Mouse (Mus musculus) forebrain, embryonic 16.5 days (tissue): Measurements from ENCODE around the gene Dusp8. TPM values are rescaled to one million over a fixed set of nuclear protein-coding genes. Genes with fewer than 3 reads are reported as not detected.
A peak's percentile ranks its signal among the peaks of the same experiment; 100 is the strongest.

Experiments
- ATAC-seq: fragments of 200-750 bp; cut with Nextera tagmentation; 2 replicates; pipeline ENCODE4 v1.8.0; 2017; ENCODE audit warnings: mild to moderate bottlenecking, moderate library complexity
- H3K27ac ChIP-seq: fragments of 300-500 bp; sonication (generic); 2 replicates; pipeline ENCODE4 v1.5.1; 2014; ENCODE audit warnings: low read length, control low read depth
- H3K27me3 ChIP-seq: fragments of 300-500 bp; sonication (generic); replicated peaks from 2 replicates; pipeline ENCODE4 v1.6.1; 2014; ENCODE audit warnings: low read length; ENCODE audit not compliant: control insufficient read depth, insufficient read depth
- H3K36me3 ChIP-seq: fragments of 300-500 bp; sonication (generic); 2 replicates; pipeline ENCODE4 v1.6.1; 2014; ENCODE audit not compliant: control insufficient read depth, insufficient read depth
- H3K4me1 ChIP-seq: fragments of 300-500 bp; sonication (generic); replicated peaks from 2 replicates; pipeline ENCODE4 v1.6.1; 2014; ENCODE audit warnings: low read length; ENCODE audit not compliant: control insufficient read depth, insufficient read depth
- H3K4me2 ChIP-seq: fragments of 300-500 bp; sonication (generic); 2 replicates; pipeline ENCODE4 v1.6.1; 2014; ENCODE audit warnings: mild to moderate bottlenecking, low read length, control low read depth
- H3K4me3 ChIP-seq: fragments of 300-500 bp; sonication (generic); replicated peaks from 2 replicates; pipeline ENCODE4 v1.5.1; 2014; ENCODE audit warnings: mild to moderate bottlenecking, low read length, control low read depth
- H3K9ac ChIP-seq: fragments of 300-500 bp; sonication (generic); replicated peaks from 2 replicates; pipeline ENCODE4 v1.6.1; 2014; ENCODE audit warnings: low read depth, low read length, control low read depth
- H3K9me3 ChIP-seq: fragments of 300-500 bp; sonication (generic); 2 replicates; pipeline ENCODE4 v1.6.1; 2016; ENCODE audit warnings: low read length; ENCODE audit not compliant: control insufficient read depth
- WGBS: fragments of 180-500 bp; shearing (Covaris S2); extraction: QIAGEN DNeasy Blood & Tissue Kit; methylation state at CpG from one replicate; pipeline ENCODE4 v1.1.7; 2014; 5-methylcytosine and 5-hydroxymethylcytosine counted together
- polyA plus RNA-seq: library from polyadenylated mRNA; unstranded; fragments of >200 nt; fragmentation: Nextera tagmentation; extraction: Ambion mirVana; gene quantifications from 2 replicates; pipeline ENCODE4 v1.2.1, GENCODE M21; 2015

Gene Dusp8
- polyA plus RNA-seq, 1 experiment from 2014 or later = 98.7 TPM

DNA sequence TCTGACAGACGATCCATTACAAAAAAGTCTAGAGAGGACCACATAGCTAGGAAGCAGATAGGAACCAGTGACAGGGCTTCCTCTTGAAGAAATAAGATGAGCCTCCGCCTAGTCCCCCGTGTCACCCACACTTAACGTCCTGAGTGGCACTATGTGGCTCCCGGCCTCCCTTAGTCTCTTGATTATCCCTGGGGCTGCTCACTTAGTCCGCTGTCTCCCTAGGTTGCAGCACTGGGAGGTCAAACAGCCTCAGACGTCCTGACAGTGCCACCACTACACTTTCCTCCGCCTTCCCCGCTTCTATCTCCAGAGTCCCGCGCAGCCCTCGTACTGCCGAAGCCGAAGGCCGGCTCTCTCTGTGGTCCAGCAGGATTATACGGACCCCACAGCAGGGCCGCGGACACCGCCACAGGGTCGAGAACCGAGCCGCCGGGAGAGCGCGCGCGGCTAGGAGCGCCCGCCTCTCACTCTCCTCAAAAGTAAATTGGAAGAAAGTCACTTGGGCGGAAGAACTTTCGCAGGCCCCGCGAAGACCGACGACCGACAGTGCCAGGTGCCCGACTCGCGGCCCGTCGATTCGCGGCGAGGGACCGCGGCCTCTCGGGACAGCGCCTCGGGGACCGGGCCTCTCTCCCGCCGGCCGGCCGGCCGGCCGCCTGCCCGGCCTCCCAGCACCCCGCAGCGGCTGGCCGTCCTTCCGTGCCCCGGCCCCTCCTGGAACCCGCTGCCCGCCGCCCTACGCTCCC, 35.3 kb downstream of the Dusp8 start:
- Histone ChIP-seq H3K36me3 (no peaks in the 10 kb centered on the region), H3K4me3 (peak overlapping the region; percentile 94), H3K4me1 (peaks cover 20% of the 10 kb centered on the region), H3K4me2 (peak overlapping the region; percentile 92), H3K9ac (peak overlapping the region; percentile 84), H3K27ac (peak overlapping the region; percentile 37; the same call in 1 of the 2 replicates), H3K27me3 (0 out of 2 replicates have a peak, but pooled peaks cover 2% of the 10 kb centered on the region), H3K9me3 (no peaks in the 10 kb centered on the region)
- ATAC-seq = peak; percentile 39
- 2% methylated on average over 59 of the region's 66 CpGs for WGBS

DNA sequence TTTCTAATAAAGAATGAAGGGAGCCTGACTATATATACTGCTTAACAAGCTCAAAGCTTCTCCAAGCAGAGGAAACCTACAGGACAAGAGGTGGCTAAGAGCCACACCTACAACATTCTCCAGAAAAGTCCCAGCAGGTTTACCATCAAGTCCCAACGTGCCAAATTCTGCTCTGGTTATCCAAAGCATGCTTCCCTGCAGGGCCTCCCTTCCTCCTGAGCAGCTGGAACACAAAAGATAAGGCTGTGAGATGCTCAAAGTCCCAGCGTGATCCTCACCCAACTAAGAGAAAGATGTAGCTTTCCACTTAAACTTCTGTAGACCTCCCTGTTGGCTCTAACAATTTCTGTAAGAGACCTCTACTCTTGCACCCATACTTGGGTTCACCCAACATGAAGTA, 36.6 kb downstream of the Dusp8 start:
- H3K36me3 ChIP-seq = no peaks in the 10 kb centered on the region
- peaks cover 20% of the 10 kb centered on the region for H3K4me1 ChIP-seq
- H3K27ac ChIP-seq = no peak overlapping the region
- 0 out of 2 replicates have a peak, but pooled peaks cover 2% of the 10 kb centered on the region for H3K27me3 ChIP-seq
- H3K4me2 ChIP-seq = no peak overlapping the region
- WGBS = 61% methylated on average over 2 of the region's 2 CpGs
- H3K9me3 ChIP-seq = no peaks in the 10 kb centered on the region
- ATAC-seq = no peak
- no peak overlapping the region for H3K4me3 ChIP-seq
- no peak overlapping the region for H3K9ac ChIP-seq

DNA sequence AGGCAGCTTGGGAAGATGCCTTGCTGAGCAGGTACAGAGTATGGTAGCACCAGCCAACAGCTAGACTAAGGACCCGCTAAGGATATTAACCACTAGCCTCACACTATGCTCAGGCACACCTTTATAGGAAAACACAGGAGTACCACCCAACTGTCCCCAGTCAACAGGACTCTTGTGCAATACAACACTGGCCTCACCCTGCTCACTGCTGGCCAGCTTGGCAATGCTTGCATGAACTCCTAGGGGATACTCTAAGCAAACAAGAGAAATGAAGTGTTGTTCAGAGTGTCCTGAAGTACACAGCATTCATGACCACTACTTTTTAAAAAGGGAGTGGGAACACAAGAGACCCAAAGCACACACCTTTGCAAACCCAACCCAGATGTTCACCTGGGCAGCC, 38.5 kb downstream of the Dusp8 start:
- Histone ChIP-seq H3K27ac (no peak overlapping the region), H3K4me3 (no peak overlapping the region), H3K36me3 (no peaks in the 10 kb centered on the region), H3K27me3 (no peaks in the 10 kb centered on the region), H3K9ac (no peak overlapping the region), H3K4me2 (no peak overlapping the region), H3K9me3 (no peaks in the 10 kb centered on the region), H3K4me1 (peaks cover 20% of the 10 kb centered on the region)
- 92% methylated on average over 1 of the region's 1 CpGs for WGBS
- no peak for ATAC-seq

DNA sequence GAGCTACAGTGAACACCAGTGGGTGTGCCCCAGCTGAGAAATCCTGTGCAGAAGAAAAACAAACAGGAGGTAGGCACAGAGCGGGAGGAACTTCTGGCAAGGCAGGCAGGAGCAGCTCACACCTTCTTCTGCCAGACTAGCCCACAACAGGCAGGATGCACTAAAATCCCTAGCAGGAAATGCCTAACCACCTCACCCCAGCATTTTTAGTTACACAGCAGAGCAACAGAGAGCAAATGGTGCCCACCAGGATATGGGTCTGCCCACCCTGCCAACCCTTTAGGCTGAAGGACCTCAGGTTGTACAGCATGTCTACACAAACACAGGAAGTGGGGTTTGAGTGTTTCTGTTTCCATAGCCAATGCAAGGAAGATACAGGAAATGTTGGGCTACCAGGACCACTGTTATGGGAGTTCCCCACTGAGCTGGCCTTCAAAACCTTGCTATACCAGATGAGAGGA, 39.0 kb downstream of the Dusp8 start:
- Histone ChIP-seq H3K4me2 (no peak overlapping the region), H3K4me3 (no peak overlapping the region), H3K27ac (no peak overlapping the region), H3K9ac (no peak overlapping the region), H3K4me1 (peaks cover 20% of the 10 kb centered on the region), H3K36me3 (no peaks in the 10 kb centered on the region), H3K9me3 (no peaks in the 10 kb centered on the region), H3K27me3 (no peaks in the 10 kb centered on the region)
- WGBS = 95% methylated on average over 1 of the region's 1 CpGs
- no peak for ATAC-seq

DNA sequence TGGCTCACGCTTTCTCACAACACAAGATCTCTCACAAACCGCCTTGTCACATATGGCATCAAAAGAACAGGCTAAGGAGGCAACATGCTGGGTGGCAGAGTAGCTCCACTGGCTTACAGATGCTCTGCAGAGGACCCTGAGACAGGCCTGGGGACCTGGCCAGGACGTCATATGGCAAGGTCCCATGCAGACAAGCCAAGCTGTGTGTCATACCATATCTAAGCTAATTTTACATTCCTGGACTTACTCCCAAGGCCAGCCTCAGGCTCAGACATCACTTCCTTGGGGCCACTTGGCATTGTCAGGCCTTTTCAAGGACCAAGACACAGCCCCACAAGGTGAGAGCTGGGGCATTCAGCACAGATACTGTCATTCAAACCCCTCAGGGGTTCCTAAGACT, 40.2 kb downstream of the Dusp8 start:
- Histone ChIP-seq H3K36me3 (no peaks in the 10 kb centered on the region), H3K27ac (no peak overlapping the region), H3K9ac (no peak overlapping the region), H3K9me3 (no peaks in the 10 kb centered on the region), H3K4me3 (no peak overlapping the region), H3K27me3 (no peaks in the 10 kb centered on the region), H3K4me2 (no peak overlapping the region), H3K4me1 (peaks cover 16% of the 10 kb centered on the region)
- 88% methylated on average over 3 of the region's 3 CpGs for WGBS
- ATAC-seq = no peak

DNA sequence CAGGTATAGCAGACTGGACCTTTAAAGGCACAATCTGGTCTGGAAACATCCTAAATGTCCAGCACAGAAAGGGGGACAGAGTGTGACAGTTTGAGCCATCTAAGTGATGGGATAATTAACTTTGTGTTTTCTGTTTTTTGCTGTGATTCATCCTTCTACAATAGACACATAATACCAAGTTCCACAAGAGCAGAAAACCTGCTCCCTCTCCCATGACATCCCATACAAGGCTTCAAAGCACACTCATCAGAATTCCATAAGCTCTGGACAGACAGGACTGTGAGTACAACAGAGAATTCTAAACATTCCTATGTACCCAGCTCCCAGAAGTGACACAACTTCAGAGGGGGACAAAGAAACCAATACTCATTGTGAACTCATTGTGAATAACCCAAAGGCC, 45.1 kb downstream of the Dusp8 start:
- no peak overlapping the region for H3K27ac ChIP-seq
- H3K36me3 ChIP-seq = no peaks in the 10 kb centered on the region

DNA sequence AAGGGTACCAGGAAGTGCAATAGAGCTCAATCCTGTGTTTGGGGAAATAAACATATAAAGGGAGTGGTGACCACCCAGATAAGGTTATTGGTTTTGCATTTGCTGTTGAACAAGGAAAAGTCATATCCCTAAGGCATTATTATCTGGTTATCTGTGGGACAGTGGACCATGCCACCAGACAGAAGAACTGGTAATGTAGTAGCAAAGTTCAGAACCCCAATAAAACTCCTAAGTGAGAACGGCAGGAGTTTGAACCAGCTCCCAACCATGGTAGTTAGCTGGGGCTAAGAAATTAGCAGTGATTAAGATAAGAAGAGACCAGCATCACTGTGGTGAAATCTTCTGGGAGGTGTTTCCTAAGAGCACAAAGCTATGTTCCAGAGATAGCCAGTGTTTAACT, 49.7 kb downstream of the Dusp8 start:
- Histone ChIP-seq H3K9ac (no peak overlapping the region), H3K4me3 (no peak overlapping the region), H3K36me3 (no peaks in the 10 kb centered on the region), H3K4me2 (no peak overlapping the region), H3K4me1 (no peaks in the 10 kb centered on the region), H3K27me3 (no peaks in the 10 kb centered on the region), H3K9me3 (no peaks in the 10 kb centered on the region), H3K27ac (no peak overlapping the region)
- WGBS = 85% methylated on average over 1 of the region's 1 CpGs
- ATAC-seq = no peak

More for the DNA sequence above, 45.1 kb downstream of the Dusp8 start:
- Histone ChIP-seq H3K9me3 (no peaks in the 10 kb centered on the region), H3K4me2 (no peak overlapping the region), H3K4me3 (no peak overlapping the region), H3K9ac (no peak overlapping the region), H3K4me1 (no peaks in the 10 kb centered on the region), H3K27me3 (no peaks in the 10 kb centered on the region)
- no peak for ATAC-seq

DNA sequence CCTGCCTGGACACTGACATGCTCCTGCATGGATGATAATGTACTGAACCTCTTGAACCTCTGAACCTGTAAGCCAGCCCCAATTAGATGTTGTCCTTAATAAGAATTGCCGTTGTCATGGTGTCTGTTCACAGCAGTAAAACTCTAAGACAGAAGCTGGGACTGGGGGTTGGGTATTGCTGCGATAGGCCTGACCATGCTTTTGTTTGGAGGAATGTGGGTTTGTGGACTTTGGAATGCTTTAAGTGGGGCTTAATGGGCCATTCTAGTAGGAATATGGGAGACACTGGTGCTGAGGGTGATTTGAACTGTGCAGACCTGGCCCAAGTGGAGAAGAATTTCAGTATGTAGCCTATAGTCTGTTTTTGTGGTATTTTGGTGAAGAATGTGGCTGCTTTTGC, 50.3 kb downstream of the Dusp8 start:
- Histone ChIP-seq H3K4me2 (no peak overlapping the region), H3K4me1 (no peaks in the 10 kb centered on the region), H3K9me3 (no peaks in the 10 kb centered on the region), H3K9ac (no peak overlapping the region), H3K4me3 (no peak overlapping the region), H3K27ac (no peak overlapping the region), H3K36me3 (no peaks in the 10 kb centered on the region), H3K27me3 (no peaks in the 10 kb centered on the region)
- 8% methylated on average over 2 of the region's 2 CpGs for WGBS
- no peak for ATAC-seq

DNA sequence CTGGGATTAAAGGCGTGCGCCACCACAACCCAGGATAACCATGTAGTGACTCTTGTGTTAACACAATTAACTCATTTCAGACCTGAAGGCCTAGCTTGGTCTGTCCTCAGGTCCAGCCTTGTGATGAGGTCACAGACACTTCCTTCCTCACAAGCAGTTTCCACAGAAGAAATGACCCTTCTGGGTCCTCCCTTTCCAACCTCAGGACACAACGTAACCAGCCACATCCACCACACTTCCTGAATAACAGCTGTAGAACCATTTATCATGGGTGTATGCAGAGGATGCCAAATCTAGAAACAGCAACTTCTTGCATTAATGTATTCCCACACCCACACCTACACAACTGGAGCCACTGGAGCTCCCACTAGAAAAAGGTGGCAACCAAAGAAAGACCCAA, 54.9 kb downstream of the Dusp8 start:
- WGBS = 98% methylated on average over 3 of the region's 3 CpGs
- H3K36me3 ChIP-seq = no peaks in the 10 kb centered on the region
- H3K27ac ChIP-seq = no peak overlapping the region
- no peaks in the 10 kb centered on the region for H3K27me3 ChIP-seq
- H3K4me1 ChIP-seq = no peaks in the 10 kb centered on the region
- H3K9me3 ChIP-seq = no peaks in the 10 kb centered on the region
- H3K4me2 ChIP-seq = no peak overlapping the region
- H3K9ac ChIP-seq = no peak overlapping the region
- no peak overlapping the region for H3K4me3 ChIP-seq
- no peak for ATAC-seq
